Mouse (Mus musculus) lung, embryonic 14.5 days (tissue): ENCODE measurements around the gene Hist2h2ac. TPM values are rescaled to one million over a fixed set of nuclear protein-coding genes. Genes with fewer than 3 reads are reported as not detected.
"Not testable (repeated sequence)": the region's sequence is repeated elsewhere in the genome, so short reads cannot be mapped to it uniquely, and the experiment has no call there.

Source experiments
- ATAC-seq: fragments of 200-750 bp; cut with Nextera tagmentation; 2 replicates; pipeline ENCODE4 v1.8.0; 2017; ENCODE audit warnings: mild to moderate bottlenecking, moderate TSS enrichment, moderate library complexity; ENCODE audit not compliant: insufficient read depth
- DNase-seq: peaks from one replicate; pipeline ENCODE4 v3.0.0-alpha.2; 2015
- H3K27ac ChIP-seq: fragments of 300-500 bp; sonication (generic); 2 replicates; pipeline ENCODE4 v1.5.1; 2014; ENCODE audit warnings: low read depth, mild to moderate bottlenecking, moderate library complexity
- H3K27me3 ChIP-seq: fragments of 300-500 bp; sonication (generic); 2 replicates; pipeline ENCODE4 v1.6.1; 2014; ENCODE audit warnings: low read length, control low read depth; ENCODE audit not compliant: insufficient read depth
- H3K36me3 ChIP-seq: fragments of 300-500 bp; sonication (generic); 2 replicates; pipeline ENCODE4 v1.6.1; 2014; ENCODE audit warnings: control low read depth; ENCODE audit not compliant: insufficient read depth
- H3K4me1 ChIP-seq: fragments of 300-500 bp; sonication (generic); 2 replicates; pipeline ENCODE4 v1.6.1; 2014; ENCODE audit warnings: antibody characterized with exemption, control low read depth; ENCODE audit not compliant: insufficient read depth
- H3K4me2 ChIP-seq: fragments of 300-500 bp; sonication (generic); 2 replicates; pipeline ENCODE4 v1.6.1; 2014; ENCODE audit warnings: mild to moderate bottlenecking
- H3K4me3 ChIP-seq: fragments of 300-500 bp; sonication (generic); 2 replicates; pipeline ENCODE4 v1.5.1; 2014; ENCODE audit warnings: low read depth, low read length
- H3K9ac ChIP-seq: fragments of 300-500 bp; sonication (generic); 2 replicates; pipeline ENCODE4 v1.6.1; 2014
- H3K9me3 ChIP-seq: fragments of 300-500 bp; sonication (generic); 2 replicates; pipeline ENCODE4 v1.6.1; 2016; ENCODE audit warnings: low read depth, low read length, control low read depth
- CTCF ChIP-seq: IDR thresholded peaks from 2 replicates; pipeline ENCODE4 v1.5.1; 2016; ENCODE audit warnings: antibody characterized with exemption, low read depth
- WGBS: fragments of 180-500 bp; shearing (Covaris S2); extraction: QIAGEN DNeasy Blood & Tissue Kit; methylation state at CpG from one replicate; pipeline ENCODE4 v1.1.7; 2014; 5-methylcytosine and 5-hydroxymethylcytosine counted together
- polyA plus RNA-seq: library from polyadenylated mRNA; unstranded; fragments of >200 nt; fragmentation: Nextera tagmentation; extraction: Ambion mirVana; gene quantifications from 2 replicates; pipeline ENCODE4 v1.2.1, GENCODE M21; 2014

Gene Hist2h2ac
- polyA plus RNA-seq, 1 experiment from 2014 or later = 10.8 TPM

- Histone ChIP-seq H3K4me2 (peak overlapping the region; percentile 70), H3K9ac (peak overlapping the region; percentile 62), H3K9me3 (no peaks in the 10 kb centered on the region), H3K36me3 (no peaks in the 10 kb centered on the region), H3K27me3 (no peaks in the 10 kb centered on the region), H3K4me3 (peak overlapping the region; percentile 52), H3K27ac (peak overlapping the region; percentile 86; the same call in 1 of the 2 replicates), H3K4me1 (peaks cover 8% of the 10 kb centered on the region)
- WGBS = 30% methylated on average over 6 of the region's 6 CpGs
- no peak for ATAC-seq
- no peak for TF ChIP-seq CTCF
- peak; percentile 36 for DNase-seq
Measured at GRCm38 (mm10) chr3:96248141-96249033, 27.7 kb upstream of the Hist2h2ac start.

- Histone ChIP-seq H3K9me3 (no peaks in the 10 kb centered on the region), H3K4me3 (peak overlapping the region; percentile 52)
- DNase-seq = peak; percentile 54
Measured at GRCm38 (mm10) chr3:96247356-96248140, 26.9 kb upstream of the Hist2h2ac start.

GRCm38 (mm10) chr3:96246427-96246856 is 25.8 kb upstream of the Hist2h2ac start, which contains the start of gene Hist2h3c1:
Gene Hist2h3c1, plus strand, starts transcription at chr3:96246685.
- peak; percentile 92 for ATAC-seq

More at GRCm38 (mm10) chr3:96247356-96248140, 26.9 kb upstream of the Hist2h2ac start:
- Histone ChIP-seq H3K36me3 (no peaks in the 10 kb centered on the region), H3K9ac (peak overlapping the region; percentile 62), H3K27me3 (no peaks in the 10 kb centered on the region), H3K4me2 (peak overlapping the region; percentile 70), H3K27ac (peak overlapping the region; percentile 86), H3K4me1 (peaks cover 8% of the 10 kb centered on the region)
- WGBS = 2% methylated on average over 11 of the region's 11 CpGs
- TF ChIP-seq CTCF = no peak
- ATAC-seq = no peak

GRCm38 (mm10) chr3:96246018-96246417 is 25.3 kb upstream of the Hist2h2ac start:
- not testable (repeated sequence) for DNase-seq, H3K27me3 ChIP-seq, H3K4me1 ChIP-seq, ATAC-seq, H3K9me3 ChIP-seq, H3K4me2 ChIP-seq, H3K36me3 ChIP-seq
- Histone ChIP-seq H3K9ac (peak overlapping the region; percentile 43; the same call in 1 of the 2 replicates), H3K27ac (peak overlapping the region; percentile 70; the same call in 1 of the 2 replicates), H3K4me3 (peak overlapping the region; percentile 22; the same call in 1 of the 2 replicates)
- WGBS = 0% methylated on average over 10 of the region's 21 CpGs

More at GRCm38 (mm10) chr3:96246427-96246856, 25.8 kb upstream of the Hist2h2ac start, which contains the start of gene Hist2h3c1:
- 1% methylated on average over 11 of the region's 47 CpGs for WGBS
- not testable (repeated sequence) for H3K4me1 ChIP-seq, DNase-seq, H3K9me3 ChIP-seq, H3K27me3 ChIP-seq, H3K36me3 ChIP-seq
- Histone ChIP-seq H3K4me3 (peak within 1 kb of the TSS; percentile 52), H3K4me2 (peak within 1 kb of the TSS; percentile 70), H3K9ac (peak within 1 kb of the TSS; percentile 62), H3K27ac (peak within 1 kb of the TSS; percentile 86)

GRCm38 (mm10) chr3:96245003-96245886 is 24.6 kb upstream of the Hist2h2ac start, which contains the start of gene Hist2h2aa1:
Gene Hist2h2aa1, plus strand, starts transcription at chr3:96245497.
- H3K4me1 ChIP-seq, H3K9me3 ChIP-seq, H3K27me3 ChIP-seq, H3K36me3 ChIP-seq: not testable (repeated sequence)
- peak within 1 kb of the TSS; percentile 42 for H3K4me3 ChIP-seq
- 1% methylated on average over 18 of the region's 88 CpGs for WGBS
- peak within 1 kb of the TSS; percentile 98 for H3K27ac ChIP-seq
- peak within 1 kb of the TSS; percentile 67 for H3K9ac ChIP-seq
- H3K4me2 ChIP-seq = peak within 1 kb of the TSS; percentile 70
- ATAC-seq (peak; percentile 82), DNase-seq (peak; percentile 80)

- Histone ChIP-seq H3K4me1 (peaks cover 8% of the 10 kb centered on the region), H3K4me2 (peak overlapping the region; percentile 70), H3K27ac (peak overlapping the region; percentile 98), H3K9ac (peak overlapping the region; percentile 67), H3K36me3 (no peaks in the 10 kb centered on the region), H3K27me3 (no peaks in the 10 kb centered on the region), H3K9me3 (no peaks in the 10 kb centered on the region), H3K4me3 (peak overlapping the region; percentile 42)
- DNase-seq (no peak), ATAC-seq (no peak)
- no peak for TF ChIP-seq CTCF
- 75% methylated on average over 7 of the region's 7 CpGs for WGBS
Measured at GRCm38 (mm10) chr3:96243921-96244572, 23.4 kb upstream of the Hist2h2ac start.
